Mouse (Mus musculus): ENCODE measurements around the gene Rnf7. TPM values are rescaled to one million over a fixed set of nuclear protein-coding genes. Genes with fewer than 3 reads are reported as not detected.

Gene Rnf7
- polyA plus RNA-seq, 1 experiment from 2014 or later = 265 TPM

- H3K27ac ChIP-seq (ENCODE audit: low read depth, low read length) = no peak overlapping the region
- 67% methylated on average over 8 of the region's 8 CpGs for WGBS
- H3K4me3 ChIP-seq (ENCODE audit: low read length) = no peak overlapping the region
- H3K36me3 ChIP-seq (ENCODE audit: control insufficient read depth, insufficient read depth, low read length) = no peaks in the 10 kb centered on the region
- no peak overlapping the region for H3K9ac ChIP-seq (ENCODE audit: low read depth, low read length)
- H3K9me3 ChIP-seq (ENCODE audit: control insufficient read depth, low read length) = no peaks in the 10 kb centered on the region
- no peaks in the 10 kb centered on the region for H3K27me3 ChIP-seq (ENCODE audit: control insufficient read depth, insufficient read depth, low read length)
- H3K4me1 ChIP-seq (ENCODE audit: control insufficient read depth, insufficient read depth, low read length) = no peaks in the 10 kb centered on the region
- ATAC-seq (ENCODE audit: low FRiP score, low TSS enrichment) = no peak
- H3K4me2 ChIP-seq (replicated peaks; ENCODE audit: low read depth, low read length) = no peak overlapping the region
Measured at GRCm38 (mm10) chr9:96455618-96456017, 22.9 kb downstream of the Rnf7 start.

GRCm38 (mm10) chr9:96452956-96453355 lies 25.5 kb downstream of the Rnf7 start:
- no peak for ATAC-seq (ENCODE audit: low FRiP score, low TSS enrichment)

GRCm38 (mm10) chr9:96450900-96451720 lies 27.4 kb downstream of the Rnf7 start:
- Histone ChIP-seq H3K4me3 (ENCODE audit: low read length) (no peak overlapping the region), H3K9ac (ENCODE audit: low read depth, low read length) (0 out of 2 replicates have a peak overlapping the region, but pooled peaks have one; percentile 4), H3K4me2 (replicated peaks; ENCODE audit: low read depth, low read length) (no peak overlapping the region), H3K36me3 (ENCODE audit: control insufficient read depth, insufficient read depth, low read length) (no peaks in the 10 kb centered on the region), H3K27ac (ENCODE audit: low read depth, low read length) (no peak overlapping the region), H3K27me3 (ENCODE audit: control insufficient read depth, insufficient read depth, low read length) (no peaks in the 10 kb centered on the region), H3K4me1 (ENCODE audit: control insufficient read depth, insufficient read depth, low read length) (no peaks in the 10 kb centered on the region), H3K9me3 (ENCODE audit: control insufficient read depth, low read length) (no peaks in the 10 kb centered on the region)
- 65% methylated on average over 12 of the region's 12 CpGs for WGBS
- no peak for ATAC-seq (ENCODE audit: low FRiP score, low TSS enrichment)

More at GRCm38 (mm10) chr9:96452956-96453355, 25.5 kb downstream of the Rnf7 start:
- 69% methylated on average over 4 of the region's 4 CpGs for WGBS
- H3K4me2 ChIP-seq (replicated peaks; ENCODE audit: low read depth, low read length) = no peak overlapping the region
- no peak overlapping the region for H3K9ac ChIP-seq (ENCODE audit: low read depth, low read length)
- no peaks in the 10 kb centered on the region for H3K36me3 ChIP-seq (ENCODE audit: control insufficient read depth, insufficient read depth, low read length)
- no peaks in the 10 kb centered on the region for H3K4me1 ChIP-seq (ENCODE audit: control insufficient read depth, insufficient read depth, low read length)
- H3K27ac ChIP-seq (ENCODE audit: low read depth, low read length) = no peak overlapping the region
- H3K4me3 ChIP-seq (ENCODE audit: low read length) = no peak overlapping the region
- H3K9me3 ChIP-seq (ENCODE audit: control insufficient read depth, low read length) = no peaks in the 10 kb centered on the region
- no peaks in the 10 kb centered on the region for H3K27me3 ChIP-seq (ENCODE audit: control insufficient read depth, insufficient read depth, low read length)

- no peaks in the 10 kb centered on the region for H3K36me3 ChIP-seq (ENCODE audit: control insufficient read depth, insufficient read depth, low read length)
- H3K27ac ChIP-seq (ENCODE audit: low read depth, low read length) = no peak overlapping the region
- H3K9ac ChIP-seq (ENCODE audit: low read depth, low read length) = no peak overlapping the region
- WGBS = 89% methylated on average over 9 of the region's 9 CpGs
- H3K27me3 ChIP-seq (ENCODE audit: control insufficient read depth, insufficient read depth, low read length) = no peaks in the 10 kb centered on the region
- H3K4me3 ChIP-seq (ENCODE audit: low read length) = no peak overlapping the region
- no peak overlapping the region for H3K4me2 ChIP-seq (replicated peaks; ENCODE audit: low read depth, low read length)
- ATAC-seq (ENCODE audit: low FRiP score, low TSS enrichment) = no peak
- no peaks in the 10 kb centered on the region for H3K9me3 ChIP-seq (ENCODE audit: control insufficient read depth, low read length)
- H3K4me1 ChIP-seq (ENCODE audit: control insufficient read depth, insufficient read depth, low read length) = no peaks in the 10 kb centered on the region
Measured at GRCm38 (mm10) chr9:96449514-96449913, 29.0 kb downstream of the Rnf7 start.

GRCm38 (mm10) chr9:96445351-96445750 lies 33.1 kb downstream of the Rnf7 start:
- Histone ChIP-seq H3K4me3 (ENCODE audit: low read length) (no peak overlapping the region), H3K9ac (ENCODE audit: low read depth, low read length) (no peak overlapping the region), H3K4me2 (replicated peaks; ENCODE audit: low read depth, low read length) (no peak overlapping the region), H3K4me1 (ENCODE audit: control insufficient read depth, insufficient read depth, low read length) (no peaks in the 10 kb centered on the region), H3K27me3 (ENCODE audit: control insufficient read depth, insufficient read depth, low read length) (no peaks in the 10 kb centered on the region), H3K9me3 (ENCODE audit: control insufficient read depth, low read length) (no peaks in the 10 kb centered on the region), H3K27ac (ENCODE audit: low read depth, low read length) (no peak overlapping the region), H3K36me3 (ENCODE audit: control insufficient read depth, insufficient read depth, low read length) (no peaks in the 10 kb centered on the region)
- 76% methylated on average over 4 of the region's 4 CpGs for WGBS
- no peak for ATAC-seq (ENCODE audit: low FRiP score, low TSS enrichment)

GRCm38 (mm10) chr9:96442081-96442480 lies 36.4 kb downstream of the Rnf7 start:
- no peak for ATAC-seq (ENCODE audit: low FRiP score, low TSS enrichment)
- WGBS = 23% methylated on average over 10 of the region's 10 CpGs
- Histone ChIP-seq H3K27ac (ENCODE audit: low read depth, low read length) (no peak overlapping the region), H3K9me3 (ENCODE audit: control insufficient read depth, low read length) (no peaks in the 10 kb centered on the region), H3K27me3 (ENCODE audit: control insufficient read depth, insufficient read depth, low read length) (no peaks in the 10 kb centered on the region), H3K4me1 (ENCODE audit: control insufficient read depth, insufficient read depth, low read length) (peaks cover 13% of the 10 kb centered on the region; the same call in 1 of the 2 replicates), H3K36me3 (ENCODE audit: control insufficient read depth, insufficient read depth, low read length) (no peaks in the 10 kb centered on the region), H3K9ac (ENCODE audit: low read depth, low read length) (no peak overlapping the region), H3K4me3 (ENCODE audit: low read length) (no peak overlapping the region), H3K4me2 (replicated peaks; ENCODE audit: low read depth, low read length) (no peak overlapping the region)

GRCm38 (mm10) chr9:96438334-96438871 lies 40.1 kb downstream of the Rnf7 start:
- ATAC-seq (ENCODE audit: low FRiP score, low TSS enrichment) = peak; percentile 36; the same call in 1 of the 2 replicates
- H3K4me2 ChIP-seq (replicated peaks; ENCODE audit: low read depth, low read length) = peak overlapping the region; percentile 78
- peak overlapping the region; percentile 66; the same call in 1 of the 2 replicates for H3K27ac ChIP-seq (ENCODE audit: low read depth, low read length)
- H3K4me1 ChIP-seq (ENCODE audit: control insufficient read depth, insufficient read depth, low read length) = peaks cover 27% of the 10 kb centered on the region; the same call in 1 of the 2 replicates
- H3K36me3 ChIP-seq (ENCODE audit: control insufficient read depth, insufficient read depth, low read length) = no peaks in the 10 kb centered on the region
- no peaks in the 10 kb centered on the region for H3K9me3 ChIP-seq (ENCODE audit: control insufficient read depth, low read length)
- H3K9ac ChIP-seq (ENCODE audit: low read depth, low read length) = peak overlapping the region; percentile 62; the same call in 1 of the 2 replicates
- 5% methylated on average over 8 of the region's 8 CpGs for WGBS
- peak overlapping the region; percentile 48 for H3K4me3 ChIP-seq (ENCODE audit: low read length)
- H3K27me3 ChIP-seq (ENCODE audit: control insufficient read depth, insufficient read depth, low read length) = no peaks in the 10 kb centered on the region

- Histone ChIP-seq H3K27me3 (ENCODE audit: control insufficient read depth, insufficient read depth, low read length) (no peaks in the 10 kb centered on the region), H3K9me3 (ENCODE audit: control insufficient read depth, low read length) (no peaks in the 10 kb centered on the region), H3K9ac (ENCODE audit: low read depth, low read length) (peak overlapping the region; percentile 62), H3K36me3 (ENCODE audit: control insufficient read depth, insufficient read depth, low read length) (no peaks in the 10 kb centered on the region), H3K4me1 (ENCODE audit: control insufficient read depth, insufficient read depth, low read length) (peaks cover 27% of the 10 kb centered on the region; the same call in 1 of the 2 replicates), H3K4me3 (ENCODE audit: low read length) (peak overlapping the region; percentile 48), H3K27ac (ENCODE audit: low read depth, low read length) (peak overlapping the region; percentile 66; the same call in 1 of the 2 replicates), H3K4me2 (replicated peaks; ENCODE audit: low read depth, low read length) (peak overlapping the region; percentile 78)
- under 1% methylated on average over 25 of the region's 25 CpGs for whole genome bisulfite sequencing
- ATAC-seq (ENCODE audit: low FRiP score, low TSS enrichment) = peak; percentile 68
Measured at GRCm38 (mm10) chr9:96437805-96438333, 40.6 kb downstream of the Rnf7 start.
